Mouse (Mus musculus) small intestine, adult 2 months (tissue): ENCODE results near the gene Tbrg1. TPM values are rescaled to one million over a fixed set of nuclear protein-coding genes. Genes with fewer than 3 reads are reported as not detected.

Source experiments
- H3K27ac ChIP-seq: fragments of 200-500 bp; 2 replicates; pipeline ENCODE4 v1.5.1; 2012; ENCODE audit warnings: low read depth, low read length, control low read depth, inconsistent platforms; ENCODE audit not compliant: insufficient read depth
- H3K27me3 ChIP-seq: fragments of 200-500 bp; 2 replicates; pipeline ENCODE4 v1.6.1; 2012; ENCODE audit warnings: mild to moderate bottlenecking, moderate library complexity, low read length, inconsistent platforms; ENCODE audit not compliant: control insufficient read depth, insufficient read depth
- H3K36me3 ChIP-seq: fragments of 200-500 bp; 2 replicates; pipeline ENCODE4 v1.6.1; 2012; ENCODE audit warnings: mild to moderate bottlenecking, low read length, control low read depth, inconsistent platforms; ENCODE audit not compliant: control insufficient read depth, insufficient read depth
- H3K4me1 ChIP-seq: fragments of 200-500 bp; 2 replicates; pipeline ENCODE4 v1.6.1; 2012; ENCODE audit warnings: low read length, inconsistent platforms, mixed read lengths; ENCODE audit not compliant: control insufficient read depth, insufficient read depth, insufficient read length
- H3K4me3 ChIP-seq: fragments of 200-500 bp; 2 replicates; pipeline ENCODE4 v1.5.1; 2012; ENCODE audit warnings: low read depth, mild to moderate bottlenecking, control low read depth, inconsistent platforms, low read length, moderate library complexity
- CTCF ChIP-seq: fragments of 200-500 bp; IDR thresholded peaks from 2 replicates; pipeline ENCODE4 v1.5.1; 2012; ENCODE audit warnings: low read depth, mild to moderate bottlenecking, control low read depth, inconsistent platforms, low read length, moderate library complexity, mixed read lengths; ENCODE audit not compliant: insufficient replicate concordance, insufficient read length; ENCODE audit errors: extremely low read depth
- POLR2A ChIP-seq: fragments of 200-500 bp; IDR thresholded peaks from 2 replicates; pipeline ENCODE4 v1.6.1; 2012; ENCODE audit warnings: low read depth, mild to moderate bottlenecking, control low read depth, inconsistent platforms, low read length, moderate library complexity
- WGBS: fragments of 180-500 bp; shearing (Covaris S2); methylation state at CpG from one replicate; pipeline ENCODE4 v1.1.7; 2018; 5-methylcytosine and 5-hydroxymethylcytosine counted together
- polyA plus RNA-seq: library from polyadenylated mRNA; depleted of rRNA; stranded (reverse); fragments of >200 nt; gene quantifications from 2 replicates; pipeline ENCODE4 v1.2.3, GENCODE M21; 2012

The Tbrg1 gene
- polyA plus RNA-seq, 1 experiment = 45.1 TPM

DNA sequence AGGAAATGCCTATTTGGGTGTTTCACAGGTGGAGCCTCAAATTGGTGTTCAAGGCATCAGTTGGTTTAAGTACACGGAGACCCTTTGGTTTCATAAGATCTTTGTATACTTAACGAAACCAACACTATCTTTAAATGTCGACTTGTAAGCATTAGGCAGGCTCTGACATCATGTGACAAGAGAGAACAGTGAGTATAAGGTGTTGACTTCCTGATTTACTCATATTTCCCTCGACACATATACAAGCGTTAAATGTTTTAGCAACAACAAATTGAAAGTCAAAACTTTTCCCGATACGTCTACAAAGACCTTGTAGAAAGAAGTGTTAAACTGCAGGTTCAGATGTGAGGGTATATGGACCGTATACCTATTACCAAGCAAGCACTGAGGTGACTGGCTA, 1.2 kb downstream of the Tbrg1 start:
- 27% methylated on average over 8 of the region's 8 CpGs for WGBS
- no peaks in the 10 kb centered on the region for H3K4me1 ChIP-seq
- H3K27ac ChIP-seq = peak overlapping the region; percentile 7; the same call in 1 of the 2 replicates
- H3K27me3 ChIP-seq = no peaks in the 10 kb centered on the region
- no peak overlapping the region for H3K4me3 ChIP-seq
- TF ChIP-seq POLR2A = no peak
- TF ChIP-seq CTCF = no peak
- H3K36me3 ChIP-seq = peaks cover 31% of the 10 kb centered on the region

DNA sequence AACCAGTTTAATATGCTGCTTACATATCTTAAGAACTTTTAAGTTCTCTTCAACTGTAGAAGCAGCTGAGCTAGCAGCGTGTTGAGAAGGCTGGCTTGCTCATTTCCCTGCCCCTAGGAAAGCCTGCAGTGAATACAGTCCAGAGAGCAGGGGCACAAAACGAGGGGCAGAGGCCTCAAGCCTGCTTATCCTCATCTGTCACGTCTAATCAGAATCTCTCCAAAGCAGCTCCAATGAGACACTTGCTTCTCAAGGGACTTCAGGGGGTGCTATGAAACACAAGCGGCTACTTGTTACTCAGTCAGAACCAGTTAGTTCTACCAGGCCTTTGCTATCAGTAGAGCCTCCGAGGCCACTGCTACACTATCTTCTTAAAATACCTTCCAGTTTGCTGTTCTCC, 3.3 kb downstream of the Tbrg1 start:
- Histone ChIP-seq H3K4me3 (no peak overlapping the region), H3K27me3 (no peaks in the 10 kb centered on the region), H3K4me1 (no peaks in the 10 kb centered on the region), H3K36me3 (peaks cover 49% of the 10 kb centered on the region), H3K27ac (no peak overlapping the region)
- WGBS = 88% methylated on average over 5 of the region's 5 CpGs
- TF ChIP-seq CTCF (no peak), POLR2A (no peak)

DNA sequence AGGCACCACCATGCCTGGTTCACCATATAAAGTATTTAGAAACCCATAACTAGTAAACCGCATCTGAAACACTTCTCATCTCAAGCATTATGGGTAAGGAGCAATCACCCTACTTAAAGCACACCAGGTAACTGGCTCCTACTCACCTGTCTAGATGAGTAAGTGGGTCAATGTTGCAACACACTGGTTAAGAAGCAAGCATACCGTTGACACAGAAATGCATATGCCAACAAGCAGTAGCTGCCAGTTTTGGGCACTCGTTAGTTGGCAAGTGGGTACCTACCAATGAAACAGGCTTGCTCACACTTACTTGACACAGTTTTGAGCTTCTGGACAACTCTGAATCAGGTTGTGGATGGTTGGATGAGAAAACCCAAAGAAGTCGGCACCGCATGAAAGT, 6.5 kb downstream of the Tbrg1 start:
- H3K36me3 ChIP-seq = peaks cover 72% of the 10 kb centered on the region
- H3K27ac ChIP-seq = no peak overlapping the region
- 92% methylated on average over 5 of the region's 5 CpGs for WGBS
- H3K4me3 ChIP-seq = no peak overlapping the region
- no peaks in the 10 kb centered on the region for H3K27me3 ChIP-seq
- no peaks in the 10 kb centered on the region for H3K4me1 ChIP-seq
- TF ChIP-seq POLR2A = no peak
- no peak for TF ChIP-seq CTCF

DNA sequence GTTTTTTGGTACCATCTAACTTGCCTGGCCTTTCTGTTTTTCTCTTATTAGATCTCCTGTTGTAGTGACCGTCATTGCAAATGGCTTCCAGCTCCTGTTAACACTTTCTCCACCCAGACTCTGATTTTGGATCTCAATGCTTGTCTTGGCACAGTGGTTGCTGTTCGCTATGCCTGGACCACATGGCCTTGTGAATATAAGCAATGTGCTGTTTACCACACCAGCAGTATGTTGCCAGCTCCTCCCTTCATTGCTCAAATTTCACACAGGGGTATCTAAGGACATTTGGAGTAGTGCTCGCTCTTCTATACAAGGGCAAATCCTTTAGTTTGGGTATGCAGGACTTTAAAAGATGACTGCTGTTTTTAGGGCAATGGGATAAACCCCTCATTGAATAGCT, 10.9 kb downstream of the Tbrg1 start:
- TF ChIP-seq POLR2A (no peak), CTCF (no peak)
- Histone ChIP-seq H3K4me3 (no peak overlapping the region), H3K27me3 (no peaks in the 10 kb centered on the region), H3K4me1 (no peaks in the 10 kb centered on the region), H3K27ac (no peak overlapping the region), H3K36me3 (peaks cover 61% of the 10 kb centered on the region)
- 84% methylated on average over 3 of the region's 3 CpGs for WGBS

DNA sequence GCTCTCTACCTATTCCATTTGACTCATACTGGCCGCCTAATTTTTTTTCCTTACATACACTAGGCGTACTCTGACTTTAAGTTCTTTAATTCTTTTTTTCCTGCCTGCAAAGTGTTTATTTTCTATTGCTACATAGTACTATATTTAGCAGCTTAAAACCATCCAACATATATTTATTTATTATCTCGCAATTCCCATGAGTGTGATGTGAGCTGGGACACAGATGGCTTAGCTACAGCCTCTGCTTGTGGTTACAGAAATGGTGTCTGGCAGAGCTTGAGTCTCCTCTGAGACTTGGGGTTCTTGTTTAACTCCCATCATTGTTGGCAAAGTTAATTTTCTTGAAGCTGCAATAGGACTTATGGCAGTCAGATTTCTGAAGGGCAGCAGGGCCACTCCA, 18.4 kb downstream of the Tbrg1 start:
- H3K36me3 ChIP-seq = peaks cover 17% of the 10 kb centered on the region
- no peaks in the 10 kb centered on the region for H3K4me1 ChIP-seq
- no peak for TF ChIP-seq POLR2A
- H3K27ac ChIP-seq = no peak overlapping the region
- WGBS = 90% methylated on average over 3 of the region's 3 CpGs
- no peaks in the 10 kb centered on the region for H3K27me3 ChIP-seq
- no peak overlapping the region for H3K4me3 ChIP-seq

DNA sequence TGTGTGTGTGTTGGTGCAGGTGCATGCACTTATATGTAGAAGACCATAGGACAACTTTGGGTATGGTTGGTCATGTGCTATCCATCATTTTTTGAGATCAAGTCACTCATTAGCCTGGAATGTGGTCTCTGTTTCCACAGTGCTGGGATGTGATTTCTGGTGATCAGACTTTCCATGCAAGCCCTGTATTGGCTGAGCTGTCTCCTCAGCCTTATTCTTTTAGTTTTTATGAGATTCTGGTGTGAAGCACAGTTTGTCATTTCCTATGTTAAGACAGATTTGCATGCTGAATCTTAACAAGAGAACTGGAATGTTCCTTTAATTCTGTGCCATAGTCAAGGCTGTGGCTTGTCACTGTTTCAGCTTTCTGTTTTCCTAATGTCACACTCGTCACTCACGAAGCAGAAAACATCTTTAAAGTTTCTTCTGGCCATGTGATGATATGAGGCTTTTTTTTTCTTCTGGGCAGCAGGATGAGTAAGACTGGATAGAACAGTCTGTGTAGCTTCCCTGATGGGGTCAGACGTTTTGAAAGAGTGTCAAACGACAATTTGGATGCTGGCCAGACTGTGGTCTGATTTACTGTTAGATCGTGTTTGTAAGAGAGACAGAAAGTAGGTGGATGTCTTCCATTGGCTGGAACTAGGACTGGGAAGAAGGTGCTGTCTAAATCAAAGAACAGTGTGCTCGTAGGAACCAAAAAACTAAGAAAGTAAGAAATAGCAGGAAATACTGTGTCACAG, 20.1 kb downstream of the Tbrg1 start:
- WGBS = 56% methylated on average over 6 of the region's 6 CpGs
- H3K4me3 ChIP-seq = no peak overlapping the region
- H3K4me1 ChIP-seq = no peaks in the 10 kb centered on the region
- peaks cover 19% of the 10 kb centered on the region for H3K36me3 ChIP-seq
- no peak overlapping the region for H3K27ac ChIP-seq
- no peaks in the 10 kb centered on the region for H3K27me3 ChIP-seq
- TF ChIP-seq CTCF (no peak), POLR2A (no peak)

DNA sequence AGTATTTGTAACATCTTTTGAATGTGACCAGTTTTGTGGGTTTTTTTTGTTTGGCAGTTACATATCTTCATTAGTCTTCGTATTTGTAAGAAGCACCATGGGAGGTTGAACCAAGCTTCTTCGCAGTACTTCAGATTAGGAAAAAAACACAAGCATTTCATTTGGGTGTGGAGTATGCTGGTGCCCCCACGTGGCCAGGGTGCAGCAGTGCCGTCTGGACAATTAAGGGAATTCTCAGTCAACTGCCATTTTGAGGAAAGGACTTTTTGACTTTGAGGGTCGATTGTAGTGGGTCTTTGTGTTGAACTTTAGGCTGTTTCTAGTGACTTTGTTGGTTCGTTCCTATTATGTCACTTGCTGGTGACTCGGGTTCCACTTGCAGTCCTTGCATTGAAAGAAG, 20.8 kb downstream of the Tbrg1 start:
- Histone ChIP-seq H3K4me1 (no peaks in the 10 kb centered on the region), H3K27me3 (no peaks in the 10 kb centered on the region), H3K27ac (no peak overlapping the region), H3K4me3 (no peak overlapping the region), H3K36me3 (peaks cover 18% of the 10 kb centered on the region)
- 20% methylated on average over 7 of the region's 7 CpGs for WGBS
- TF ChIP-seq CTCF (peak; percentile 70; the same call in 1 of the 2 replicates), POLR2A (no peak)

DNA sequence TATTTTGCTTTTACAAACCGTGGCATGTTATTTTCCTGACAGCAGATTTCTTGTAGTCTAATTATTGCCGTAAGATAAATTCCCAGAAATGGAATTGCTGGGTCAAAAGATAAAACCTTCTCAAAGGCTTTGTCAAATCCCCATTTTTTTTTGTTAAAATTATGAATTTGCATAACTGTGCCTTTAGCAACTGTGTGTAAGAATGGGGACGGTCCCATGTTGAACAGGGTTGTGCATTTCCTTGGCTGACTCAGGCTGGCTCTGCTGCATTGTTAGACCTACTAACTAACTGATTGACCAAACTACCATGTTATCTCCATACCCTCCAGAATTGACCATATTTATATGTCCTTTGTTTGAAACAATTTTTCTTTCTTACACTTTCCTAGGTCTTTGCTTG, 22.8 kb downstream of the Tbrg1 start:
- Histone ChIP-seq H3K4me3 (no peak overlapping the region), H3K4me1 (no peaks in the 10 kb centered on the region), H3K36me3 (peaks cover 20% of the 10 kb centered on the region), H3K27ac (no peak overlapping the region), H3K27me3 (no peaks in the 10 kb centered on the region)
- no peak for TF ChIP-seq CTCF
- TF ChIP-seq POLR2A = no peak
- 92% methylated on average over 3 of the region's 3 CpGs for WGBS
